Mouse (Mus musculus) urinary bladder, adult 2 months (tissue): Measurements from ENCODE around the gene Nipal3. TPM values are rescaled to one million over a fixed set of nuclear protein-coding genes. Genes with fewer than 3 reads are reported as not detected.

Experiments
- DNase-seq: peaks from one replicate; pipeline ENCODE4 v3.0.0; 2022; ENCODE audit warnings: low spot score
- polyA plus RNA-seq: library from polyadenylated mRNA; depleted of rRNA; stranded (reverse); fragments of >200 nt; gene quantifications from 2 replicates; pipeline ENCODE4 v1.2.3, GENCODE M21; 2012

The Nipal3 gene
- polyA plus RNA-seq, 1 experiment = 26.9 TPM

DNA sequence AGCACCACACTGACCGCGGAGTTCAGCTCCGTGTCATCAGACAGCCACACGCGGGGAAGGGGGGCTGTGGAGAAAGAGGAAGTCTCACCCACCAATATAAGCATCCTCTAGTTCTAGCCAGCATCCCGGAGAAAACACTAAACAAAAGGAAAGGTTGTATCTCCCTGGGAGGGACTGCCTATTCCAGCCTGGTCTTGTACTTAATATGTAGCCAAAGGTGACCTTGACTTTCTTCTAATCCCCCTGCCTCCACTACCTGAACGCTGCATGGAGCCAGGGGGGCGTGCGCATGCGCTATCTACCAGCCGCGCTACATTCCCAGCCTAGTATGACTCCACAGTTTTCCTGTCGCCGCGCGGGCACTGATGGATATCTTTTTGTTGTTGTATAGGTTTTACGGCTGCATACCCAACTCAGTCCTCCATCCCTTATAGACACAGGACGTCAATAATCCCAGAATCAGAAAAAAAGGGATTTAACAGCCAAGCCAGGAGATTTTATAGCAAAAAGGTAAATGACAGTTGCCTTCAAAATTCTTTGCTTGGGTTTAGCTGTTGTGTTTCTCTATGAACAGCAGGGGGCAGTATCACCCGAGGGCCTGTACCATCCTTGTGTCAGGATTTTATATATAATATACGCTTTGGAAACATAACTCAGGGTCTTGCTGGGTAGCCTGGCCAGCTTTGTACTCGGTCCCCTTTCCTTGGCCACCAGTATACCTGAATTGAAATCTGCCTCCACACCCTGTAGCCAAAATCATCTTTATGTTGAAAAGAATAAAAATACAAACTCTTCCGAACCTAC, 12.9 kb upstream of the Nipal3 start:
- DNase-seq = no peak

DNA sequence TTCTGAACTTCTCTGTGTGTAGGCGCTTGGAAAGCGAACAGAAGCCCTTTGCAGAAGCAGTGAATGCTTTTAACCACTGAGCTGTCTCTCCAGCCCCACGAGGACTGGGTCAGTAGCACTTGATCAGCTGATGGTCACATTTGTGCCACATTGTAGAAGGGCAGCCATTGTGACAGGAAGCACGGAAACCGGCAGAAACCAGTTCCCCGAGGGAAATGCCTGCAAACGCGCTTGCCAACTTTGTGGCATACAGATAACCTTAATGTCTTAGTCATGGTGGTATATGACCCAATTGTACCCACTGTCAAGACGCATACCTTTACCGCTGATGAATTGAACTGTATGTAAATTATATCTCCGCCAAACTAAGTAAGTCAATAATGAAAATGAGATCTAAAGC, 11.0 kb upstream of the Nipal3 start:
- no peak for DNase-seq

- no peak for DNase-seq
Observed at GRCm38 (mm10) chr4:135501587-135501986, 6.7 kb upstream of the Nipal3 start.

DNA sequence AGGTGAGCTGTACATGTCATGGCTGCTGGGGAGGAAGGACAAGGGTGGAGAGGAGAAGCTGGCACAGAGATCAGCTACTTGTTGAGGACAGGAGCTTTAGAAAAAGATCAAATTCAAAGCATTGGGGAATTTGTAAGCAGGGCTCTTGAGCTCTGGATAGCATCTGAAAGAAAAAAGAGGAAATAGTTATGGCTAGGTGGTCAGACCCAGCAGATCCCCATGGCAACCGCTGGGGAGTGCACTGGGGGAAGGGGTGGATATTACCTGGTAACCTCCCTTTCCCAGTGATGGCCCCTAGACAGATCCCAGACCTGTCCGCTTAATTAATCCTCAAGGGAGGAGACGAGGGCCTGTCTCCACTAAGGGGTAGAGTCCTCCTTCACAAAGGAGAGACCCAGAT, 5.0 kb upstream of the Nipal3 start:
- DNase-seq = no peak

DNA sequence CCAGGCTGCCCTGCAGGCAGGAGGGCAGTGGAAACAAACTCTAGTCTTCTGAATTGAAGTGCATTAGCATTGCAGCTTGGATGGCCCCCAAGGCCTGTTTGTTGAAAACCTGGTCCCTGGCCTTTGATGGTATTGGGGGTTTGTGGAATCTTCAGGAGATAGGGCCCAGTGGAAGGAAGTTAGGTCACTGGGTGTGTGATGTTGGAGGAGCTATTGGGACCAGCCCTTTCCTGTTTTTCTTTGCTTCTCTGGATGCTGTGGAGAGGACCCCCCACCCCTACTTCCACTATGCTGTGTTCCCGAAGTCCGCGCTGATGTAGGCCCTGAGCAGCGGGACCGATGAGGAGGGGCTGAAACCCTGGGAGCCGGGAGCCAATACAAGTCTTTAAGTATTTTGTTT, 3.3 kb upstream of the Nipal3 start:
- DNase-seq = no peak

DNA sequence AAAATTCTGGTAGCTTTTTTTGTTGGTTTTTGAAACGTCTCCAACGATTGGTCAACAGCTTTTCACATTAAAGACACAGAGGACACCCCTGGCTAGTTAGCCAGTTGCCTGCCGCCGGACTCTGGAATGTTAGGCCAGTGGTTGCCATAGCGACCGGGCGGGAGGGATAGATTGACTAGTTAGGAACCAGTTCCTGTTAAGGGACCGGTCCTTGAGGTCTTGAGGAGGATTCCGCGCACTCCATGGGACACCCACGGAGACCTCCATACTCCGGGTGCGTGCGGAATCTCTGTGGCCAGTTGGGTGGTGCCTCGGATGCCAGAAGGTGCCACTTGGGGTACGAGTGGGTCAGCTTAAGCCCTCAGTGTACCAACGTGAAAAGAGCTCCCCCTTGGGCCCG, 972 bp upstream of the Nipal3 start:
- no peak for DNase-seq

- no peak for DNase-seq
Observed at GRCm38 (mm10) chr4:135495397-135495791, 556 bp upstream of the Nipal3 start.

DNA sequence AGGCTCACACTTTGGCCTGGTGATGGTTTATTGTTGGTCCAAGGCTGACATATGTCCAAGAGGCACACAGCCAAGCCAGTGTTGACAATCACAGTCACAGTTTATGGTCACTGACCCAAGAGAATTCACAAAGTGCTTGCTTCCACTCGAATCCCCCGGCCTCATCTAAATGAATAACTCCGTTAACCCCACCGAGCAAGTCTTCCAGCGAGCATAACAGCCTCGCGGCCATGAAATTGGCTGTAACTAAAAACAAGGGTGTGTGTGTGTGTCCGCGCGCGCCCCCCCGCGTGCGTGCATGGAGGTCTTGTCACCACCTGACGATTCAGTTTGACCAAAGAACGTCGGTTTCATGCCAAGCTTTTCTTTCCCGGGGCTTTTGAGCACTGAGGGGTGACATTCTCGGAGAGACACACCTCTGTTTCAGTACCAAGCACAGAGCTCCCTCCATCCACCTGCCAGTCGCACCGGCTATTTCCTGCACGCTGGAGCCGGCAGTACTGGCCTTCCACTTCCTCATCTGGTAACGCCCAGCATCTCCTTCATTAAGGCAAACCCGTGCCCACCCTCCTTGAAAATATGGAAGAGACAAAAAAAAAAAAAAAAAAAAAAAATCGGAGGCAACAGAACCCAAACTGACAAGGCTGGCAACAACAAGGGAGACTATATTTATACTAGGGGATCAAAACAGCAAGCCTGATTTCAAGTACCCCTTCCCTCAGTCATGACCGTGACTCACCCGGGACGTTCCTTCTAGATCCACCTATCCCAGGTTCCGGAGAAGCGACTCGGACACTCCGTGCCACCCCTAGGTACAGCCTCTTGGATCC, 932 bp downstream of the Nipal3 start:
- DNase-seq = no peak

DNA sequence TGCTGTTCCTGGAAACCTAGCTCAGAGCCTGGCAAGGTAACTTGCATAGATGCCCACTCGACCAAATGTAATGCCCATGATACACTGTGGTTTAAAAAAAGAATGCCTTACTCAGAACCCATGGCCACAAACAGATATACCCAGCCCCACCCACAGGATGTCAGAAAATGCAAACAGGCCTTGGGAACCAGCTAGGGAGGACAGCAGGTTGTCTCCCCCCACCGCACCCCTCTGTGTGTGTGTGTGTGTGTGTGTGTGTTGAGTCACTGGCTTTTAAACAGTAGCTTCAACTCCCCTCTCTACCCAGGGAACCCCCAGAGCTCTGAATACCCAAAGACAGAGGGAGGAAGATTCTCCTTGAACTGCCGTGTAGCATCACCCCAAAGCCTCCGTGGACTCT, 1.6 kb downstream of the Nipal3 start:
- DNase-seq = no peak

DNA sequence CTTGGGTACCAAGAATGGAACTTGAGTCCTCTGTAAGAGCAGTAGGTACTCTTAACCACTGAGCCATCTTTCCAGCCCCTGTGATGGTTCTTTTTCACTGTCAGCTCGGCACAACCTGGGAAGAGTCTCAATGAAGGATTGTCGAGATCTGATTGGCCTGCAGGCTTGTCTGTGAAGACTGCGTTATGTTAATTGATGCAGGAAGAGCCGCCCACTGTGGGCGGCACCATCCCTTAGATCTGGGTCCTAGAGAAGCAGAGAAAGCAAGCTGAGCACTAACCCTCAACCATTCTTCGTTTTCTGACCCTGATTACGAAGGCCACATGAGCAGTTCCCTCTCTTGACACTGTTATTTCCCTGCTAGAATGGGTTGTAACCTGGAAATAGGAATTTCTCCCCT, 5.6 kb downstream of the Nipal3 start:
- DNase-seq = no peak

- no peak for DNase-seq
Observed at GRCm38 (mm10) chr4:135486352-135486751, 8.5 kb downstream of the Nipal3 start.

DNA sequence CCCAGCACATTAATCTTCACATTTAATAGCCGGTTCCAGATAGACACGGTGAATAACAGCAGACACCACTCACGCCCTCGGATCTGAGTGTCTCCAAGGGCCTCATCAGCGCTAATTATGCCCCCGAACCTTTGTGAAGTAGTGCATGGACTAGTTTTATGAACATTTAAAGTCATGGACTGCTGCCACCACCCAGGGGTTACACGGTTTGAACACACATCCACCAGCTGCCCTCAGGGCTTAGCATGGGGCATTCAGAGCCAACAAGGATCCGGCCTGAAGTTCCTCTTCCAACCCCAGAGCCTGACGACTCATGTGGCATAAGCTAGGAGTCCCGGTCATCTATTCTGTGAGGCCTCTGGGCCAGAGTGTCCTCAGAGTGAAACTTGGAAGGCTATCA, 9.8 kb downstream of the Nipal3 start:
- no peak for DNase-seq

GRCm38 (mm10) chr4:135480370-135480769, 14.5 kb downstream of the Nipal3 start:
- DNase-seq = no peak

GRCm38 (mm10) chr4:135477851-135478250, 17.0 kb downstream of the Nipal3 start:
- no peak for DNase-seq

DNA sequence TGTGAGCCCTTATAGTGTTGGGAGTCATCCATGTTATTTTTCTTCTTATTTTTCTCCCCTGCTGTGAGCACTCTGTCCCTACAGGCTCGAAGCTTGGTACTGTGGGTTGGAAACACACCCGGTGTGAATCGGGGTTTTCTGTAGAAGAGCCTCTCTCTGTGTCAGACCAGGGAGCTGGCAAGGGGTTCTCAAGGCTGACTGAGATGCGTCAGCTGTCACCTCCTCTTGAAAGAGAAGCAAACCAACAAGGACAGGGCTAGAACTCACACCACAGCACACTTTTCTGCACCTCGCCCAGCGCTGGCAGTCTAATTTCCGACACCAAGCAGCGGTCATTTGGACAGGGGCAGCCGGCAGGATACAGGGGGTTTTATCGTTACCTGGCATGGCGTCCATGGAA, 31.4 kb downstream of the Nipal3 start:
- no peak for DNase-seq

DNA sequence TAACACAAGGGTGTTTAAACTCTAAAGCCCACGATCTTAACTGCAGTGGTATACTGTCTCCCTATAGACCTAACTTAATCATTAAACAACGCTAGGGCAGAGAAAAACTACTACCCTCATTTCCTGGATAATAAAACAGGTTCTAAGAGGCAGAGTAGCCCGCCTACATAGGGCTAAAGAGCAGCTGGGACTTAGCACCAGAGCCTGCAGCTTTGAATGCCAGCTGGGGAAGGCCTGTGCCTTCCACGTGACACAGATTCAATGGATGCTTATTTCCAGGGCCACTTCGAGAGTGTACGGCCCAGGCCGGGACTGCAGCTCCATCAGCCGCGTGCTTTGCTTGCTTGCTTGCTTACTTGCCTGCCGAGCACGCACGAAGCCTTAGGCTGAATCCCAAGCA, 41.3 kb downstream of the Nipal3 start:
- no peak for DNase-seq

DNA sequence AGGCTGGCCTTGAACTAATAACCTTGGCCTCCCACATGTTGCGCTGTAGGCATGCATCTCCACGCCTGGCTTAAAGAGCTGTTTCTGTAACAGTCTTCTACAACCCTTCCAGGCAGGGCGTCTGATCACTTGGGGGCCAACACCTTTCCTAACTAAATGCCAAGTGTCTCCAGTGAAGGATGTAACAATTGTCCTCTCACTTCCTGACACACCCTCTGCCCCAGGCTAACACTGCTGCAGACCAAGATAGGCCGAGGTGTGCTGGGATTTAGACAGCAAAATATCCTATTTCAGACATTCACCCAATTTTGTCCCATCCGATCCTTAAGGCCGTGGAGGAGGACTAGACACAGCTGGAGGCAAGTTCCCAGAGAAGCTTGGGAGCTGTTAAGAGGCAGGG, 41.7 kb downstream of the Nipal3 start:
- DNase-seq = no peak

DNA sequence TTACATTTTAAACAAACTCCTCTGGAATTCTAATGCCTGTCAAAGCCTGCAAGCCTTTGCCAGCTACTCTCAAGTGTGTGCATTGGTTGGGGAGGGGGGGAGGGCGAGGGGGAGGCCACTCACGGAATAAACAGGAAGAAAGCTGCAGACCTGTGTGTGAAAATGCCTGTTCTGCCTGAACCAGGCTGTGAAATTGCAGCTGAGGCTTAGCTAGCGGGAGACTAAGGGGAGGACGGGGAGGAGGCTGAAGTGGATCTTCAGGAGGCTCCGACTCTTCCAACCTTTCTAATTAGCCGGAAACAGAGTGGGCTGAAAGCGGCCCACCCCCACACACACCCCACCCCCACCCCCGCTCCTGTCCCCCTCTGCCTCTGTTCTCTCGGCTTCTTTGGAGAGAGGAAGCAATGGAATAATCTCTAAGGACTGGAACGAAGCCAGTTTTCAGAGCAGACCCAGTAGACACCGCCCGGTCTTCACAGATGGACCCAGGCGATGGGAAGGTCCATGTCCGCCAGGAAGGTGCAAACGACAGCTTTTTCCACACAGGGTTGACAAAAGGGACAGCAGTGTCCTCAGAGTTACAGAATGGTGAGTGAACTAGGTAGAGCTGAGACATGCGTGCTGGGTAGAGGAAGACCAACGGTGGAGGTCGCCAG, 43.4 kb downstream of the Nipal3 start:
- DNase-seq = no peak

- DNase-seq = no peak
Observed at GRCm38 (mm10) chr4:135442473-135442872, 52.4 kb downstream of the Nipal3 start.

GRCm38 (mm10) chr4:135439904-135440522, 54.8 kb downstream of the Nipal3 start:
- no peak for DNase-seq

DNA sequence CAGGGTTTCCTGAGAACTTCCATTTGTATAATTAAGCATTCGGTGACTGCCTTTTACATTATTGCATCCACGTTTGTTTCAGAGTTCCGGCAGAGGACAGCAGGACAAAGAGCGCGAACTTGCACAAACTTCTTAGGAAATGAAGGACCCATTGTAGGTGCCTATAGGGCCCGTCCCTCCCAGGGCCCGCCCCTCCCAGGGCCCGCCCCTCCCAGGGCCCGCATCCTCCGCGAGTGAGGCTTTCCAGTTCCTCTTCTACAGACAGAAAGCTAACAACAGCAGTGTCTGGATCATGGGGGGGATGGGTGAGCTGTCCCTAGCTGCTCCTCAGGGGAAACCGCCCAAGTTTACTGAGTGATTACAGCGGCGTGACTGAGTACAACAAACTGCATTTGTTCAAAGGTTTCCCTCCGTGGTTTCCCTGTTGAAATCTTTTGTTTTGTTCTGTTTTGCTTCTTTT, 55.6 kb downstream of the Nipal3 start:
- DNase-seq = no peak

- DNase-seq = no peak
Observed at GRCm38 (mm10) chr4:135437924-135438323, 56.9 kb downstream of the Nipal3 start.
